In genomic region chr11:103697565-103698176, GRCm38 (mm10) we compare ENCODE assay signal across 7 mouse cellular contexts. TPM values are rescaled to one million over a fixed set of nuclear protein-coding genes. Genes with fewer than 3 reads are reported as not detected.
DNase-seq lines count a peak whose midpoint lies in the region; ATAC-seq lines count a peak whose summit lies in the region.

TSS of gene Gosr2 (minus strand) at chr11:103697898.

- peak within 1 kb of the TSS; percentile 85 for H3K27ac ChIP-seq in embryonic facial prominence, embryonic 11.5 days (replicated peaks; ENCODE audit: low read depth, low read length)
- H3K27ac ChIP-seq in limb, embryonic 11.5 days (replicated peaks; ENCODE audit: low read depth, low read length), result peak within 1 kb of the TSS; percentile 82
- peak within 1 kb of the TSS; percentile 97 for H3K27ac ChIP-seq in midbrain, embryonic 14.5 days (replicated peaks; ENCODE audit: low read depth, low read length)

- peak within 1 kb of the TSS; percentile 79 for H3K9ac ChIP-seq in embryonic facial prominence, embryonic 11.5 days (replicated peaks; ENCODE audit: low read length)
- H3K9ac ChIP-seq in limb, embryonic 11.5 days (ENCODE audit: low read length), result peak within 1 kb of the TSS; percentile 71
- peak within 1 kb of the TSS; percentile 64 for H3K9ac ChIP-seq in midbrain, embryonic 14.5 days (replicated peaks; ENCODE audit: low read length)

- no peaks in the 10 kb centered on the region for H3K4me1 ChIP-seq in embryonic facial prominence, embryonic 11.5 days (ENCODE audit: control insufficient read depth, insufficient read depth, low read length)
- H3K4me1 ChIP-seq in limb, embryonic 11.5 days (ENCODE audit: control insufficient read depth, insufficient read depth, low read length), result no peaks in the 10 kb centered on the region
- H3K4me1 ChIP-seq in midbrain, embryonic 14.5 days (ENCODE audit: control insufficient read depth, insufficient read depth, low read length), result 0 out of 2 replicates have a peak, but pooled peaks cover 7% of the 10 kb centered on the region

- peak; percentile 92 for ATAC-seq in embryonic facial prominence, embryonic 11.5 days (replicated peaks; ENCODE audit: insufficient number of reproducible peaks, low FRiP score, low TSS enrichment, low read depth)
- peak; percentile 96 for ATAC-seq in limb, embryonic 11.5 days (ENCODE audit: insufficient number of reproducible peaks, low FRiP score, low TSS enrichment, low read depth)
- peak; percentile 97 for ATAC-seq in midbrain, embryonic 14.5 days (ENCODE audit: low FRiP score, low TSS enrichment)

- no peaks in the 10 kb centered on the region for H3K9me3 ChIP-seq in embryonic facial prominence, embryonic 11.5 days (replicated peaks; ENCODE audit: control insufficient read depth, low read length)
- no peaks in the 10 kb centered on the region for H3K9me3 ChIP-seq in limb, embryonic 11.5 days (ENCODE audit: control insufficient read depth, low read length)
- no peaks in the 10 kb centered on the region for H3K9me3 ChIP-seq in midbrain, embryonic 14.5 days (ENCODE audit: control insufficient read depth, low read length)

- H3K27me3 ChIP-seq in embryonic facial prominence, embryonic 11.5 days (ENCODE audit: control insufficient read depth, insufficient read depth, low read length), result no peaks in the 10 kb centered on the region
- H3K27me3 ChIP-seq in limb, embryonic 11.5 days (ENCODE audit: control insufficient read depth, insufficient read depth, low read length), result no peaks in the 10 kb centered on the region
- no peaks in the 10 kb centered on the region for H3K27me3 ChIP-seq in midbrain, embryonic 14.5 days (ENCODE audit: control insufficient read depth, insufficient read depth, low read length)

- DNase-seq in adrenal gland, postnatal 14 days, result peak; percentile 94
- peak; percentile 95 for DNase-seq in embryonic facial prominence, embryonic 11.5 days (ENCODE audit: low spot score)
- DNase-seq in heart, adult 11 months, result peak; percentile 99
- DNase-seq in kidney, adult 18-20 months, result peak; percentile 96
- peak; percentile 94 for DNase-seq in limb, embryonic 11.5 days (ENCODE audit: low spot score)
- DNase-seq in midbrain, embryonic 14.5 days, result peak; percentile 96
- DNase-seq in spleen, adult 18-20 months, result peak; percentile 82 to 88

- under 1% methylated on average over 52 of the region's 57 CpGs for WGBS in embryonic facial prominence, embryonic 11.5 days
- WGBS in limb, embryonic 11.5 days, result under 1% methylated on average over 57 of the region's 57 CpGs
- WGBS in midbrain, embryonic 14.5 days, result under 1% methylated on average over 57 of the region's 57 CpGs

- H3K4me2 ChIP-seq in embryonic facial prominence, embryonic 11.5 days (ENCODE audit: low read depth, low read length), result peak within 1 kb of the TSS; percentile 60
- peak within 1 kb of the TSS; percentile 53 for H3K4me2 ChIP-seq in limb, embryonic 11.5 days (ENCODE audit: low read depth, severe bottlenecking)
- peak within 1 kb of the TSS; percentile 68 for H3K4me2 ChIP-seq in midbrain, embryonic 14.5 days (ENCODE audit: low read length)

- H3K4me3 ChIP-seq in embryonic facial prominence, embryonic 11.5 days (ENCODE audit: low read depth, low read length), result peak within 1 kb of the TSS; percentile 79
- H3K4me3 ChIP-seq in limb, embryonic 11.5 days (ENCODE audit: low read depth, low read length), result peak within 1 kb of the TSS; percentile 91
- peak within 1 kb of the TSS; percentile 69 for H3K4me3 ChIP-seq in midbrain, embryonic 14.5 days (replicated peaks; ENCODE audit: low read depth, low read length)

- H3K36me3 ChIP-seq in embryonic facial prominence, embryonic 11.5 days (replicated peaks; ENCODE audit: control insufficient read depth, insufficient read depth, low read depth, low read length), result no peaks in the 10 kb centered on the region
- no peaks in the 10 kb centered on the region for H3K36me3 ChIP-seq in limb, embryonic 11.5 days (ENCODE audit: control insufficient read depth, insufficient read depth, low read length)
- H3K36me3 ChIP-seq in midbrain, embryonic 14.5 days (ENCODE audit: control insufficient read depth, insufficient read depth, low read length), result no peaks in the 10 kb centered on the region

RNA-seq across cellular contexts. Expression of gene Gosr2, which starts in this region (rescaled TPM):
- 72.3 and 74.8 TPM in 2 replicates for total RNA-seq in adrenal gland, postnatal 14 days (2021)
- polyA plus RNA-seq in embryonic facial prominence, embryonic 11.5 days (2014; fragmentation: Nextera tagmentation; extraction: Ambion mirVana), result 86.7 and 89.9 TPM in 2 replicates
- 83.2 and 86.7 TPM in 2 replicates for polyA plus RNA-seq in limb, embryonic 11.5 days (2014; fragmentation: Nextera tagmentation; extraction: Ambion mirVana)
- polyA plus RNA-seq in midbrain, embryonic 14.5 days (2014; fragmentation: Nextera tagmentation; extraction: Ambion mirVana), result 62.1 and 96.4 TPM in 2 replicates

Comparison
In these comparisons a context has a peak if more than half of its experiments do, and no peak if none do; other contexts are left out.
1. Peak in every context shown above with its lines: DNase-seq, ATAC-seq, H3K4me3 ChIP-seq and H3K27ac ChIP-seq.